Mouse (Mus musculus) liver (tissue): ENCODE data around the gene Vmn2r19.

ENCODE experiments used
- DNase-seq: peaks from one replicate; pipeline ENCODE4 v3.0.0-alpha.2; 2020; ENCODE audit warnings: mixed read lengths

Gene Vmn2r19

DNA sequence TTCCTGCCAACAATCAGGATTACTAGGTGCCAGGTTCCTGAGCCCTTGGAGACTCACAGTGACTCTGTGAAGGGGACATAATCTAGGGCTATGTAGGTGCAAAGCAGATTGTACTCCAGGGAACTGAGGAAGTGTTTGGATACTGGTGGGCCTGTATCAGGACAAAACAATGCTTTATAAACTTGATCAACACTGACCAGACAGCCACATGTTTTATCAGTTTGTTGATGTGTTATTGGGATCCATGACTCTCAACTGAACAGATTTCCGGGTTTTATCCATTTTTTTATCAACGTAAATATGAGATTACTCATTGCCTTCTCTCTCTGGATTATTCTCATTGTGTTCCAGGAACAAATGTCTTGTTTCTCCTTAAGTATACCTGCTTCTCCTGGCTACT, at the start of gene Vmn2r19:
Gene Vmn2r19 (plus strand): TSS at position 301 of the 400 bp plus-strand sequence.
- DNase-seq: no peak

DNA sequence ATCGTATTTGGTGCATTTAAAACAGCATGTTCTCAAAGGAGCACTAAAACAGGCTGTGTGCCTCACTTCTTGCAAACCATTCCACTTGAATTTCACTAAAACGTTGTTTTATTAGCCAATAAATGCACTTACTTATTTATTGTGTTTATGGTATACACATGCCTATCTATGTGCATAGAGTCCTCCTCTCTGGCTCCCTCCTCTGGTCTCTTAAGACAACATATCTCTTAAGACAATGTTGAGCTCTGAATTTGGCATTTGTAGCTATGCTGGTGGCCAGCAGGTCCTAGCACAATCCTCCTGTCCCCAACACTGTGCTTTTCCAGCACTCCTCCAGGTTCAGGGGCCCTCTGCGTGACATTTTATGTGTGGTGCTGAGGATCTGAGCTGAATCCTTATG, 49.2 kb upstream of the Vmn2r19 start:
- DNase-seq: no peak

DNA sequence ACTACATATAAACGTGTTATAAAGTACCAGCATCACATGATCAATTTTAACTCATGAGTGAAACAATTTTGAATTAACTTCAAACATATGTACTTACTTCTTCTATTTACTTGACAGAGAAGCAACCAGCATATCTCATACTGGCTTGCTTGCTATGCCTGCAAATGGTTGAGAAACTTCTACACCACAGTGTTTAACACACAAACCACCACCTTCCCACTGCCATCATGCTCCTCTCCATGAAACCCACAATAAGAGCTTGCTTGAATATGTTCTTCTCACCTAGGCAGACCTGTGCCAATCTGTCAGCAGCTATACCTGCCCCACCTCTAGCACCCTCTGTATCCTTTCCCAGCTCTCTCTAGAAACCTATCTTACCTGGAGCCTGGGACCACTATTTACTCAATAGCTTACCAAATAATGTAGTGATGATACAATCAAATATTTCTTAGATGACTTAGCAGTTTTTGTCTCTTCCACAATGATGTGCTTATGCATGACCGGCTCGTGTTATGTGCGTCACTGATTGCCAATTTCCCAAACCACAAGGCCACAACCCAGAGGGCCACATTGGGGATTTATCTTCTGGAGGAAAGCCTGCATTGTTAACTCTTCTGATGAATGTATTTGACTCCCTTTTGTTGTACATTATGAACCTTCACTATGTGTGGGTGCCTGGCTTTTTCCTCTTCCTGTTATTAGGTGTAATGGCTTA, 48.1 kb upstream of the Vmn2r19 start:
- no peak for DNase-seq

DNA sequence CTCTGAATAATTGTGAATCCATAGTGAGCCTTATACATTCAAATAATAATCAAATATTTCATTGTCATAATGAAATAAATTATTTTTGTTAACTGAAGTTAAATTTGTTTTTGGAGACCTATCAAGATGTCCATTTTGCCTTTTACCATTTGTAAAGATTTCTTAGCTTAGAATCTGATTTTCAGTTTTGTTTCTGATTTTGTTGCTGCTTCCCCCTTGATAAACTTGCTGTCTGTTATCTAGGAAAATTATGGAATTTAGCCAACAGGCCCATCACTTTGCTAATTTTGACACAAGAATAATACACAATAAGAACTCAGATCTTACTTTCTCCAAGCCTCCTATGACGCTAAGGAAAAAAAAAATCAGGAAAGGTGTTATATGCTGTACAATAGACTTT, 47.3 kb upstream of the Vmn2r19 start:
- DNase-seq: no peak

DNA sequence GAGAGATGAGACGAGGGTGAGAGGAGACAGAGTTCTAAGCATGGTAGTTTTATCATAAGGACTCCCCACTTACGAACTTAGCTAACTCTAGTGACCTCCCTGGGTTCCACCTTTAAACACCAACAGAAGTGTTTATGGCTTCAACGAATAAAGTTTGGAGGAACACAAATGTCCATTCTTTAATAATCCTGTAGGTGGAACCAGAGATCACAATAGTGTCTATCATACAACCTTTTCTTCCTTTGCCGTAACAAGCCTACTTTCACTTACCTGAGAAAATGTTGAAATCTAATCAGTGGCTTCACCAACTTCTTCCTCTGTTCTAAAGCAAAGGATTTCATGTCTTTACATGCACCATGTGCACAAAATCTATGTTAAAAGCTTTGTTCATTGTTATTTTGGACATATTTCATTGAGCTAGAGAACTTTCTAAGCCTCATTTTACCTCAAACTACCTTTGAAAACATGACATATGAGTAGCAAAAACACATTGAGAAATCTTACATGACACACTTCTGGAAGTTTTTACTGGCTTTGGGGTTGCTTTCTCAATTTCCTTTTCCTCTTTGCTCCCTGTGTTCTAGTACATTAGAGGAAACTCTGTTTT, 46.5 kb upstream of the Vmn2r19 start, which contains the start of gene Clec4d:
Gene Clec4d (plus strand): TSS at position 557 of the 607 bp plus-strand sequence.
- DNase-seq: no peak

DNA sequence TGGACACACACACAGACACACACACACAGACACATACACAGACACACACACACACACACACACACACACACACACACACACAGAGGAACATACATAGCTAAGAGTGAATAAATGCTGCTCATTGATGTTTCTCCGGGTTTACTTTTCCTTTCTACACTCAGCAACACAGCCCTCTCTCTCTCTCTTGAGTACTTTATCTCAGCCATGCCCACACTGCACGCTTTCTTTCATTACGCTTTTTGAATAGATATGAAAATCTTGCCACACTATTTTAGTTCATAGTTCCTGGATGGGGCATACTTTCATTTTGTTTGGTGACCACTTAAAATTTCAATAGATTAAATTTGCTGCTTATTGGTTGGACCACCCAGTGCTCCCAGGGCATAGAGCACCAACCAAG, 43.9 kb upstream of the Vmn2r19 start:
- DNase-seq: no peak

DNA sequence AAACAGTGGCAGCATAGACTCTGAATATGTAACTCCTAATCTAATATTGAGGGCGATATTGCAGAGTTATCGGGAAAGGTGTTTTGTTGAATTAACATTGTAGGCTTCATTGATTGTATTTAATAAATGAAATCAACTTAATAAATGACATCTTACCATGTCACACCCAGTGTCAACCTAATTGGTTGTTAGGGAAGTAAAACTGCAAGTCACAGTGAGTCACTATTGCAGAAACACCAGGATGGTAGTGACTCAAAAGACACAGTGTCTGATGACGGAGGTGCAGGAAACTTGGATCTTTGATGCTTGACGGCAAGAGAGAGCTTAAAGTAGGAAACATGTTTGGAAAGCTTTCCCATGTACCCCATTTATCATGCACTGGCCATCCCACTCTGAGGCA, 42.3 kb upstream of the Vmn2r19 start:
- no peak for DNase-seq

DNA sequence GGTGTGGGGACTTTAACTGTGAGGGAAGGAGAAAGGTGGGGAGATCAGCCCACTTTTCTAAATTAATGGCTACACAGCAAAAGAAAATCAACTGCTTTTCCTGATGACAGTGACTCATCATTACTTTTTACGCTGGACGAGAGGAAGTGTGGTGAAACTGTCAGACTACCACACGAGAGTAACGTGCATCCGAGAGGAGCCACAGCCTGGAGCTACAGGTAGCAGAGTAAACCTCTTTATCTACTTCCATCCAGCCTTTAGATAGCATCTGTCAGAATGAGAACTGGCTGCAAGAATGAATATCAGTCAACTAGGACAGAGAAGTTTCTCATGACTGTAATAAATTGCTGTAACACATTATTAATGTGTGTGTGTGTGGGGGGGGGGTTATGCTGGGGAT, 41.2 kb upstream of the Vmn2r19 start:
- DNase-seq: no peak

DNA sequence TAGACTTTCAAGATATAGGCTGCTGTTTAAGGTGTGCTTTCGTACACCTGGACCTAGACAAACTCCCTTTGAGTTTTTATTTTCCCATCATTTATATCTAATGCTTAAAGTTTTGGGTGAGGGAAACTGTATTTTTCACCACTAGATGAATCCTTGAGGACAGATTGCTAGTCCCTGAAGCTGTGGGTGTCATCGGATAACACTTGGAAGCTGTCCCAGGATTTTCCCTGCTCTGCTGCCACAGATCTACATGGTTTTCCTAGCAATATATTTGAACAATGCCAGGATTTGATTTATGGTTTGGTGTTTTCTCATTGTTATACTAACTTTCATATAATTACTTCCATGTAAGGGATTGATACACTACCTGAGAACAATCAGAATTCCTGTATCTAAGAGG, 28.7 kb upstream of the Vmn2r19 start:
- no peak for DNase-seq

DNA sequence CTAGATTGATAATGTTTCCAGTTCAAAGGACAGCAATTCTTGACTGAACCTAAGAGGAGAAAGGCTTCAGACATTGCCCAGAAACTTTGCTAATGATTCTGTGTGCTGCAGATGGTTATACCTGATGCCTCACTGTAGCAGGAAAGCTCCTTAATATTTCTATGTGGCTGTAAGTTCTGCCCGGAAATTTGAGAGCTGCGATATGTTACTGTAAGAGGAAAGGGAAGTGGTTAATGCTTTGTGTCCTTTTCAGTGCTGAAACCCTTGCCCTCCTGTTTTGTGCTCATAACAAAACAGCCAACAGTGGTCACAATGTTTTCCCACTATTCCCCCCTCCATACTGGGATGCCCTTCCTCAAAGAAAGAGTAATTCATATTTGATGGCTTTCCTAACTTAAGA, 21.8 kb upstream of the Vmn2r19 start:
- DNase-seq: no peak

DNA sequence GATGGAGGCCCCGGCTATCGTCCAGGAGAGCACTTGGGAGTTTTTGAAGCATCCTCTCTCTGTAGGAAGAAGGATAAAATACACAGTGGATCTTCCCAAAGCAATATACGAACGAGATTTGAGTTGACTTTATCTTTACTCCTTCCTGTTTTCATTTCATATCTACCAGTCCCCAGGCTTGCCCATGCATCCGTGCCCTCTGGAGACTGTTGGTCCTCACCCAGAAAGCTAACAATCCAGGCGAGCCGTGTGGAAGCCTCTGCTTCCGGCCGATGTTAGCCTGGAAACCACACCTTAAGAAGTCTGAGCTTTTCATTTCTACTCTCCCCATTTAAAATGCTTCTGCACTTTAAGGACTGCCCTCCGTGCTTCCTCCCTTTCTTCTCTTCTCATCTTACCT, 19.2 kb upstream of the Vmn2r19 start:
- peak; percentile 38 for DNase-seq

DNA sequence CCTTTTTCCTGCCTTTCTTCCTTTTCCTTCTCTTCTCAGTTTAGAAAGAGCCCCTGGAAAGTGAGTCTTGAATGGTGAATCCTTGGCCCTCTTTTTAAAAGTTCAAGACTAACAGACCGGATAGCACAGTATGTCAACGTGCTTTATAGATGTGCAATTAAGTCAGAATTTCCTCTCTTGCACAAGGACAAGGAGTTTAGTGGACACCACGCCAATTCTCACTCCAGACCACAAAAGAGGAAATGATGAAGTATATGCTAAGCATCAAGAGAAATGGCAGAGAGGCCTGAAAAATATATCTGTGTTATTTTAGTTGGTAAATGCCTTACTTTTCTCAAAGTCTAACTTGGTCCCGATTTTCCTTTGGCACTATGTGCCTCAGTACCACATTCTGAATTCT, 18.4 kb upstream of the Vmn2r19 start, which contains the start of gene Clec4e:
Gene Clec4e (minus strand): TSS at position 118 of the 400 bp plus-strand sequence.
- no peak for DNase-seq

DNA sequence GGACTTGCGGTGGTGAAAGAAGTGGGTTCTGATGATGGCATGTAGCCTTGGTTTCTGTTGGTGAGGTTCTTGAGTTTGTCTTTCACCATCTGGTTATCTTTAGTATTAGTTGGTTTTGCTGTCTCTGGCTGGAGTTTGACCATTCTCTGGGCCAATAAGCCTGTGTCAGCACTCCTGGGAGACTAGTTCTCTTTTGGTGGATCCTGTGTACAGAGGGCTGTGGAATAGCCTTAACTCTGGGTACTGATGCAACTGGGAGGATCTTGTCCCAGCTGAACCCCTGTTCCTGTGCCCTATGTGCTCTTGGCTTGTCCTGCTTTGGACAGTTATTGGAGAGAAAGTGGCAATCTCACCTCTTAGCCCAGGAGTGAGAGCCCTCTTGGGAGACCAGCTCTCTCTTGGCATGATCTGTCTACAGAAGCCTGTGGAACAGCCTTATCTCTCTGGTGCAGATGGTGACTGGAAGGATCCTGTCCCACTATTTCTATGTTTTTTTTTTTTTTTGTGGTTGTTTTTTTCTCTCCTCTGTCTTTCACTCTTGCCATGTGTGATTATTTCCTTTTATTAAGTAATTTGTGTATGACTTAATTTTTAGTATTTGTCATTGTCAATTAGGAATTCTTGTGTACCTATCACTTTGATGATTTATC, 15.3 kb upstream of the Vmn2r19 start:
- DNase-seq: peak; percentile 73

DNA sequence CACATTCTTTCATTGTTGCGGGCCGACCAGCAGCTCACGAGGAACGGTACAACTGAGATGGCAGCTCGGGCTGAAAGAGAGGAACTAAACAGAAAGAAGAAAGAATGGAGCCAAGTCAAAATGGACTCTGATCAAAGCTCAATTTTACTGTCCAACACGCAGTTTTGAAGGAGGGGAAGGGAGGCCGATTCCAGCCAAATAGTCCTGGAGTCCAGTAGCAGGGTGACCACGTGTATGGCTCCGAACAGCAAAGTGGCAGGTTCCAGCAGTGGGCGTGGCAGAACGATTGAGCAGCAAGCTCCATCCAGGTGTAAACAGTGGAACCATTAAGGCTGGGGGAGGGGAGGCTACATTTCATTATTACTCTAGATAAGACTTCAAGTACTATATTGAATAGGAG, 14.6 kb upstream of the Vmn2r19 start:
- peak; percentile 10 for DNase-seq

DNA sequence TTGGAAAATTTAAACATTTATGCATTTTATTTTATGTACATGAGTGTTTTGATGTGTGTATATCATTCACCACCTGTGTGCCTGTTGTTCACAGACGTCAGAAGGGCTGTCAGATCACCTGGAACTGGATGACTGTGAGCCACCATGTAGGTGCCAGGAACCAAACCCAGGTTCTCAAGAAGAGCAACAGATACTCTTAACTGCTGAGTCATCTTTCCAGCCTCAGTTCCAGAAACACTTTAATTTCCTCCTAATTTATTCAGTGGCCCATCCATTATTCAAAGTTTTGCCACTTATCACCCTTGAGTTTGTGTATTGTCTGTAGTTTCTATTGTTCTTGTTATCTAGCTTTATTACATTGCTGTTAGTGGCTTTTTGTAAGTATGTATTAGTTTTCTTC, 11.4 kb upstream of the Vmn2r19 start:
- DNase-seq: peak; percentile 19

DNA sequence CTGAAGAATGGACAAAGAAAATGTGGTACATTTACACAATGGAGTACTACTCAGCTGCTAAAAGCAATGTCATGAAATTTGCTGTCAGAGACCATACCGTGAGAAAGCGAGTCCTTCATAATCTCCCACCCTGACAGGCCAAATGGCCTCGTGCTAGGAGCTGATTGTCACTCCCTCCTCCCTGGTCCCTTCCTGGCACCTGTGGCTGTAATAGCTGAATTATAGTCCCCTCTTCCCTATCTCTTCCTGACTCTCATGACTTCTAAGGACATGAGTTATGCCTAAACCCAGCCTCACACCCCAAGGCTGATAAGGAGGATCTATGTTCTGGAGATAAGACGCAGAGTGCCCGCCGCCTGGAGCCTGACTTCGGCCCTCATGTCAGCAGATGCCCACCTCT, 1.8 kb upstream of the Vmn2r19 start:
- peak; percentile 7 for DNase-seq

DNA sequence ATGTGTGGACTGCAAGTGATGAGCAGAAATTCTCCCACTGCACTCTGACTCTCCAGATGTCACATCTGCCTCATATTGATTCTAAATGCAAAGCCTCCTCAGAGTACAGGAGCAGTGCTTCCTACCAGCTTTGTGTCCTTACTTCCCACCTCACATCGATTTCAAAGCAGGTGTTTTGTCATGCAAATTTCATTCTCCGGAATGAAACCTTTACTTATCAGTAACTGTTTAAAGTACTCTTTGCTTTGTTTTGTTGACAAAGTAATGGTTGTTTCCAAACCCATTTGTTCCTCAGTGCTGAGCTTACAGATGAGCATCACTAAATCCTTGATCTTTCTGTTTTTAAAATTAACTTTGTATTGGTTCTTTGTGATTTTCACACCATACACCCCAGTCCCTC, 24.4 kb downstream of the Vmn2r19 start:
- no peak for DNase-seq

DNA sequence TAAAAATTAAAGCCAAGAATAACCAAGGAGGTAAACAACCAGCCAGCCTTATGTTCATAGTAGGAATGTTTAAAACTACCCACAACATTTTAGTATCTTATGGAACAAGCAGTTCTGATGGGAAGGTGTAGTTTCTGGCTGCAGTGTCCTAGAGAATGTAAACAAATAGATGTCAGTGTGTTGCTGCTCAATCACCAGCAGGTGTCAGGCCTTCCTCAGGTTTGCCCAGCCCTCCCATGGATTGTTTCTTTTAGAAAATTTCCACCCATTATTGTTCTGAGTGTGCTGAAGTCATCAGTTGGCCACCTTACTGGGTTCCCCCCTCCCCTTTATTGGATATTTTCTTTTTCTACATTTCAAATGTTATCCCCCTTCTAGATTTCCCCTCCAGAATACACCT, 32.0 kb downstream of the Vmn2r19 start:
- peak; percentile 12 for DNase-seq

DNA sequence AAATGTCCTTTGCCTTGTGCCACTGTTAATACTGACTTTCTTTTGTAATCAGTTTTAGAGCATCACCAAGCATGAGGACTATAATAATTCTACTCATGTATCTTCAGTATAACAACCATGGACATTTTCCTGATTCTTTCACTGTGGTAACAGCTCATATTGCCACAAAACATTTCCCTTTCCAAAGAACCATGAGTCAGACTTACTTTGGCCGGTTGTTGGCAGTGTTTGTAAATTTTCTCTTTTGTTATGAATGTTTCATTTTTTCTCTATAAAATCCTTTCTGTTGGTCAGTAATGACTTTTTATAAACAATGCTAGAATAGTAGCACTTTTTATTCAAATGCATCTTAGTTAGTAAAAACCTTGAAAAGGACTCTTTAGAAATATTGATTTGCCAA, 38.0 kb downstream of the Vmn2r19 start:
- DNase-seq: no peak
